Mouse (Mus musculus): ENCODE results near the gene Pcmt1. TPM values are rescaled to one million over a fixed set of nuclear protein-coding genes. Genes with fewer than 3 reads are reported as not detected.

The Pcmt1 gene
- polyA plus RNA-seq, 1 experiment, result 95.3 TPM

- Histone ChIP-seq H3K4me3 (ENCODE audit: insufficient read depth, low read length) (no peak overlapping the region), H3K27ac (ENCODE audit: insufficient read depth, low read length) (no peak overlapping the region), H3K4me1 (ENCODE audit: control insufficient read depth, insufficient read depth, low read length) (peaks cover 6% of the 10 kb centered on the region)
- TF ChIP-seq CTCF (IDR thresholded peaks at IDR 0.05; ENCODE audit: borderline replicate concordance, insufficient read depth, low read length), result no peak
- TF ChIP-seq POLR2A (IDR thresholded peaks at IDR 0.05; ENCODE audit: low read depth, low read length), result no peak
These were observed 6.0 kb upstream of the Pcmt1 start for GRCm38 (mm10) chr10:7686902-7687301.

- H3K4me1 ChIP-seq (ENCODE audit: control insufficient read depth, insufficient read depth, low read length), result peaks cover 6% of the 10 kb centered on the region
- H3K27ac ChIP-seq (ENCODE audit: insufficient read depth, low read length), result no peak overlapping the region
- TF ChIP-seq POLR2A (IDR thresholded peaks at IDR 0.05; ENCODE audit: low read depth, low read length) (no peak), CTCF (IDR thresholded peaks at IDR 0.05; ENCODE audit: borderline replicate concordance, insufficient read depth, low read length) (no peak)
- peak overlapping the region; percentile 86 for H3K4me3 ChIP-seq (ENCODE audit: insufficient read depth, low read length)
These were observed 1.3 kb upstream of the Pcmt1 start for GRCm38 (mm10) chr10:7682249-7682648.

GRCm38 (mm10) chr10:7681343-7682025 lies 548 bp upstream of the Pcmt1 start:
- TF ChIP-seq POLR2A (IDR thresholded peaks at IDR 0.05; ENCODE audit: low read depth, low read length) (peak; percentile 46), CTCF (IDR thresholded peaks at IDR 0.05; ENCODE audit: borderline replicate concordance, insufficient read depth, low read length) (no peak)
- Histone ChIP-seq H3K27ac (ENCODE audit: insufficient read depth, low read length) (peak overlapping the region; percentile 95), H3K4me1 (ENCODE audit: control insufficient read depth, insufficient read depth, low read length) (peaks cover 6% of the 10 kb centered on the region)

GRCm38 (mm10) chr10:7673673-7674072 lies 7.3 kb downstream of the Pcmt1 start:
- Histone ChIP-seq H3K4me1 (ENCODE audit: control insufficient read depth, insufficient read depth, low read length) (no peaks in the 10 kb centered on the region), H3K4me3 (ENCODE audit: insufficient read depth, low read length) (no peak overlapping the region), H3K27ac (ENCODE audit: insufficient read depth, low read length) (no peak overlapping the region)
- no peak for TF ChIP-seq CTCF (IDR thresholded peaks at IDR 0.05; ENCODE audit: borderline replicate concordance, insufficient read depth, low read length)
- no peak for TF ChIP-seq POLR2A (IDR thresholded peaks at IDR 0.05; ENCODE audit: low read depth, low read length)

More at GRCm38 (mm10) chr10:7681343-7682025, 548 bp upstream of the Pcmt1 start:
- H3K4me3 ChIP-seq (ENCODE audit: insufficient read depth, low read length), result peak overlapping the region; percentile 86

- Histone ChIP-seq H3K4me3 (ENCODE audit: insufficient read depth, low read length) (peak within 1 kb of the TSS; percentile 80), H3K27ac (ENCODE audit: insufficient read depth, low read length) (0 out of 2 replicates have a peak within 1 kb of the TSS, but pooled peaks have one; percentile 39), H3K4me1 (ENCODE audit: control insufficient read depth, insufficient read depth, low read length) (no peaks in the 10 kb centered on the region; the same call in 1 of the 2 replicates)
- peak; percentile 59 for TF ChIP-seq POLR2A (IDR thresholded peaks at IDR 0.05; ENCODE audit: low read depth, low read length)
- TF ChIP-seq CTCF (IDR thresholded peaks at IDR 0.05; ENCODE audit: borderline replicate concordance, insufficient read depth, low read length), result no peak
These were observed 13.6 kb downstream of the Pcmt1 start, which contains the start of gene Nup43 for GRCm38 (mm10) chr10:7667342-7667802. Gene Nup43 (plus strand): TSS chr10:7667503.

- Histone ChIP-seq H3K27ac (ENCODE audit: insufficient read depth, low read length) (no peak overlapping the region), H3K4me1 (ENCODE audit: control insufficient read depth, insufficient read depth, low read length) (no peaks in the 10 kb centered on the region; the same call in 1 of the 2 replicates), H3K4me3 (ENCODE audit: insufficient read depth, low read length) (no peak overlapping the region)
- TF ChIP-seq CTCF (IDR thresholded peaks at IDR 0.05; ENCODE audit: borderline replicate concordance, insufficient read depth, low read length) (no peak), POLR2A (IDR thresholded peaks at IDR 0.05; ENCODE audit: low read depth, low read length) (no peak)
These were observed 16.0 kb downstream of the Pcmt1 start for GRCm38 (mm10) chr10:7664889-7665288.

GRCm38 (mm10) chr10:7664027-7664526 lies 16.9 kb downstream of the Pcmt1 start:
- no peak; the same call in 1 of the 2 replicates for TF ChIP-seq POLR2A (IDR thresholded peaks at IDR 0.05; ENCODE audit: low read depth, low read length)
- no peak for TF ChIP-seq CTCF (IDR thresholded peaks at IDR 0.05; ENCODE audit: borderline replicate concordance, insufficient read depth, low read length)
- Histone ChIP-seq H3K27ac (ENCODE audit: insufficient read depth, low read length) (no peak overlapping the region; the same call in 1 of the 2 replicates), H3K4me1 (ENCODE audit: control insufficient read depth, insufficient read depth, low read length) (no peaks in the 10 kb centered on the region; the same call in 1 of the 2 replicates), H3K4me3 (ENCODE audit: insufficient read depth, low read length) (peak overlapping the region; percentile 90)

- Histone ChIP-seq H3K27ac (ENCODE audit: insufficient read depth, low read length) (peak overlapping the region; percentile 38), H3K4me3 (ENCODE audit: insufficient read depth, low read length) (peak overlapping the region; percentile 90), H3K4me1 (ENCODE audit: control insufficient read depth, insufficient read depth, low read length) (no peaks in the 10 kb centered on the region; the same call in 1 of the 2 replicates)
- TF ChIP-seq CTCF (IDR thresholded peaks at IDR 0.05; ENCODE audit: borderline replicate concordance, insufficient read depth, low read length) (no peak), POLR2A (IDR thresholded peaks at IDR 0.05; ENCODE audit: low read depth, low read length) (peak; percentile 89)
These were observed 17.5 kb downstream of the Pcmt1 start for GRCm38 (mm10) chr10:7663159-7664026.

GRCm38 (mm10) chr10:7662471-7663141 lies 18.3 kb downstream of the Pcmt1 start:
- Histone ChIP-seq H3K4me1 (ENCODE audit: control insufficient read depth, insufficient read depth, low read length) (no peaks in the 10 kb centered on the region), H3K4me3 (ENCODE audit: insufficient read depth, low read length) (peak overlapping the region; percentile 90), H3K27ac (ENCODE audit: insufficient read depth, low read length) (peak overlapping the region; percentile 29; the same call in 1 of the 2 replicates)
- TF ChIP-seq CTCF (IDR thresholded peaks at IDR 0.05; ENCODE audit: borderline replicate concordance, insufficient read depth, low read length) (no peak), POLR2A (IDR thresholded peaks at IDR 0.05; ENCODE audit: low read depth, low read length) (no peak)

Data from embryonic fibroblast, embryonic 13.5 days (primary cell).